Mouse (Mus musculus): ENCODE data around the gene Lca5.

Lca5 gene

DNA sequence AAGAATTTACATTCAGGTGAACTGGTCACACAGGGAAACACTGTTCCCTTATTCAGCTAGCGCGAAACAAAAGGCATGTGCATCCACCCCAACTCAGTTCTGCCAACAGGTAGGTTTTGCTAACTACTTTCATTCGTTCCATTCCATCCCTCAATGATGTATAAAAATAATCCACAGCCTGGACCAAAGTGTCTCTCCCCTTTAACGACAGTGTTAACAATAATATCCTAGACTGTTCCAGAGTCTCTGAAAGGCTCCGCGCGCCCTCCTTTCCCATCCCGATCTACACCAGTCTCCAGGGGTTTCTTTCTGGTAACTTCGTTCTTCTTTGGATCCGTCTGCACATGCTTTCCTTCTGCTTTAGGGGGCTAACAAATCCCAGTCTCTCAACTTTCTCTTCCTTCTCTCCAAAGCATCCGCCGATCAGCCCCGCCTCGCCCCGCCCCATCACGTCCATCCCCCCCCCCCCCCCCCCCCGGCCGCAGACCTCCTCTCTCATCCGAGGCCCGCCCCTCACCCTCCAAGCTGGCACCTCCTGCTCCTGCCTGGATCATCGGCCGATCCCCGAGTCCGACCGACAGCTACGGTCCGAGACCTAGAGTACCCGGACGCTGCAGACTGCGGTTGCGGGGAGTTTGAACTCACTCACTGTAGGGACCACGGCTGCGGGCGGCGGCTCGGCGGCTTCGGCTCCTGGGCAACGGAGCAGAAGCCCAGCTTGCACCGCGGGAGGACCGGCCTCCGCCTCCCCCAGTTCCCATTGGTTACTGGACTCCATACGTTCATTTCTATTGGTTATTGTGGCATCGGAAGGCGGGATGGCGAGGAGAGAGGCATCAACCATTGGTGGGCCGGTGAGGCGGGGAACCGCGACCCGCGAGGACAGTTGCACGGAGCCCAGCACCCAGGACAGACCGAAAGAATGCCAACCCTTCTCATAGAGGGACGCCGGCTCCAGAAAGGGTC lies at the start of gene Lca5:
Gene Lca5 (minus strand): TSS at position 736 of the 966 bp plus-strand sequence.
- in situ Hi-C loops (cut with MseI, MboI): no loop called here

DNA sequence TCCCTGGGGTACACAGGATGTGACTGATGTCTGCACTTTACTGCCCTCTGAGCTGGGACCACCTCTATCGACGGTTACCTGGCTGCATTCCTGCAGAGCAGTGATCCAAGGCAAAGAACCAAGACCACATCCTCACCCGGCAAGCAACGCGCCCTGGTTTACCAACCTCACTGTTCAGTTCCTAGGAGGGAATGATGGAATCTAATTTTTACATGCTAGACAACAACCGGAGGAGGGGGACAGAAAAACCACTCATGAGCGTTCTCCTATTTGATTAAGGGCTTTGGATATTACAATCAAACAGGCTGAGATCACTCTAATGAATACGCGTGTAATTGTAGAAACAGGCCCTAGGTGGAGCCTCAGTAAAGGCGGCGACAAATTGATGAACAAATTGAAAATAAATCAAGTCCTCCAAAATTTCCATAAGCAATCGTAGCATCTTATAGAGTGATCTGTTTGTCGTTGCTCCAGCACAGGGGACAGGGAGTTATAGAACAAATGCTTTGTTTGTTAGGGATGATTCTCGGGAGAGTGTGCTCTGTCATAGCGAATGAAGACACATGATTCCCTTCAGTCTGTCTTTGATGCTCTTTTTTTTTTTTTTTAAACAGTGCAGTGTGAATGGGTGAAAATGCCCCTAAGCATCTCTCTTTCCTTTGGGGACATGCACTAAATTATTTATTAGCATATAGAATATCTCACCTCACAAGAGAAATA lies 47.7 kb upstream of the Lca5 start:
- in situ Hi-C loops (cut with MseI, MboI): no loop called here

GRCm38 (mm10) chr9:83487771-83488470 lies 47.0 kb upstream of the Lca5 start:
- in situ Hi-C loops (cut with MseI, MboI): no loop called here

DNA sequence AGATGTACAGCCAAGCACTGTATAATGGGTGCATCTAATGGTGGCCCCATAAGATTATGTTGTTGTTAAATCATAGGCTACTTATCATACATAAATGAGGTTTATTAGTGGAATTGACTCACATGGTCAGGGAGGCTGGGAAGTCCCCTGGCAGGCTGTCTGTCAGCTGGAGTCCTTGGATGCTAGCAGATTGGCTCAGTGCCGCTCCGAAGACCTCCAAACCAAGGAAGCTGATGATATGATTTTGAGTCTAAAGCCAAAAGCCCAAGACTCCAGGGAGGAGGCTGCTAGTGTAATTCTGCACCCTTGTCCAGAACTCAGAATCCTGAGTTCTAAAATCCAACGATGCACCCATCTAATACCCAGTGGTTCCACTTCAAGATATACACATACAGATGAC lies 45.0 kb upstream of the Lca5 start:
- in situ Hi-C loops (cut with MseI, MboI): no loop called here

DNA sequence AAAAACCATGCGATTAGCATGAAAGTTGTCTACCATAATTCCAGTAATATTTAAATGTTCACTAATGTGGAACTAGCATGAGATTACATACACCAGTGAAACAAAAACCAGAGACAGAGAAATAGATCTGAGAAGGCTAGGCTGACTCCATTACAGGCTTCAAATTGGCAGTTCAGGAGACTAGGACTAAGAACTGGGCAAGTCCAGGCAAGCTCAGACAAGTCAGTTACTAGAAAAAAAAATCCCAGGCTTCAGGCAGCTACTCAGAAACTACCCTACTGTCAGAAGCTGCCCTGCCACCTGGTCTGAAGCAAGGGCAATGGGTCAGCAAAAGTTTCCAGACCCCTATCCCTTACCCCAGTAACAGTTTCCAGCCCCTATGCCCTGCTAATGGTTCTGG lies 44.4 kb upstream of the Lca5 start:
- in situ Hi-C loops (cut with MseI, MboI): no loop called here

DNA sequence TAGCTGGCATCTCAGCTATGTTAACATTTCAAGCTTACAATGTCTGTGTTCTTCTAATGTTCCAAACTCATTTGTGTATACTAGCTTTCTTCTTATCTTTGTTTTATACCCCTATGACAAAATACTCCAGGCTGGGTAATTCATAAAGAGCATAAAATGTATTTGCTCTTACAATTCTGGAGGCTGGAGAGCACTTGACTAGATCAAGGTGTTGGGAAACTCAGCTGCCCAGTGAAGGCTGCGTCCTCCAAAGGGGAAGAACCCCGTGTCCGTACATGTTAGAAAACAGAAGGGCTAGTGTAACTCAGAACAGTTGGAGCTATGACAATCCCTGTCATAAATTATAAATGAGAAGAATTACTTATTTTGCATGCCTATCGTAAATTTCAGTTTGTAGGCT lies 42.5 kb upstream of the Lca5 start:
- in situ Hi-C loops (cut with MseI, MboI): no loop called here

- in situ Hi-C loops (cut with MseI, MboI): no loop called here
Observed at GRCm38 (mm10) chr9:83482176-83482949, 41.4 kb upstream of the Lca5 start.

GRCm38 (mm10) chr9:83469871-83470270 lies 28.9 kb upstream of the Lca5 start:
- in situ Hi-C loops (cut with MseI, MboI): no loop called here

- in situ Hi-C loops (cut with MseI, MboI): no loop called here
Observed at GRCm38 (mm10) chr9:83447771-83448170, 6.8 kb upstream of the Lca5 start.

DNA sequence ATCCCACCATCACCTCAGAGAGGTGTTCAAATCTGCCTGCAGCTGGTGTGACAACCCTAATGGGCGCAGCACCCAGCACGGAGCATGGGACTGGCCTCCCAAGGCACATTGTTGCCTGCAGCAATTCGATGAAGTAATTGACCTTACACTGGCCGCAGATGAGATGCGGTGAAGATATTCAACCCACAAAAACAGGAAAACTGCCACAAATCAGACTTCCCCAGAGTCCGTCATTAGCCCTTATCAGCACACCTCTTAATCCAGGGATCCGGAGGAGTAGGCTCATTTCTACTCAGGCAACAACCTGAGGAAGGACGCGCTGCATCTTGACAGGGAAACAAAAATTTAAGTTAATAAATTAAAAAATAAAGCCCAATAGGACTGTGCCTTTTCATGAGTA lies 6.2 kb upstream of the Lca5 start:
- in situ Hi-C loops (cut with MseI, MboI): no loop called here

DNA sequence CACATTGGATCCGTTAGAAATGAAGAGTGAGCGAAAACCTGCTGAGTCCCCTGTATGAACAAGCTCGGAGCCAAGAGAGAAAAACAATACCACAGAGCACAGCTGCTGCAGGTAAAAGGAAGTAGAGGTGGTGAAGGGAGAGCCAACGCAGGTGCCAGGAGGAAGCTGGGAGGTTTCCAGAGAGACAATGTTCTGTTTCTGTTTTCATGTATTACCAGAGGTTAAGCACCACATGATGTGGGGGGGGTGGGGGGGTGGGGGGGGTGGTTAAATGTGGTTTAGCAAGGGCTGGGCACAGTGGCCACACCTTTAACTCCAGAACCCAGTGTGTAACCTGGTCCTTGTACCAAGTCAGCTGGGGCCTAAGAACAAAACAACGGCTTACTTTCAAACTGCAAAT lies 3.3 kb downstream of the Lca5 start:
- in situ Hi-C loops (cut with MseI, MboI): no loop called here

- in situ Hi-C loops (cut with MseI, MboI): no loop called here
Observed at GRCm38 (mm10) chr9:83434489-83434888, 6.4 kb downstream of the Lca5 start.

DNA sequence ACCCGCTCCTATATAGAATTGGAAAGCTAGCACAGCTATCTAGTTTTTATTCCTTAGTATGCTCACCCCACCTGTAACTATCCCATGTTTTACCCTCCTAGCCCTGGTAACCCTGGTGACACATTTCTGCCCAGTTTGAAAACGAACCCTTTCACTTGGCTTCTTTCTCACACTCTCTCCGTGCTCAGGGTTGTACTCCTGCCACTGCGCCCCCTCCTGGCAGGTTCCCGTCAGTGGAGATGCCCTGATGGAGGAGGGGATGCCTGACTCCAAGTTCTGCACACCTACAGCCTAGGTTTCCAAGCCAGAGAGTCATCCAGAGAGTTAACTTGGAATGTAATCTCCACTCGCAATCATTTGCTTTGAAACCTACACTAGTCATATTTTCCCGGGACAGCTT lies 7.3 kb downstream of the Lca5 start:
- in situ Hi-C loops (cut with MseI, MboI): no loop called here

GRCm38 (mm10) chr9:83427926-83428325 lies 13.0 kb downstream of the Lca5 start:
- in situ Hi-C loops (cut with MseI, MboI): no loop called here

GRCm38 (mm10) chr9:83418965-83419364 lies 22.0 kb downstream of the Lca5 start:
- in situ Hi-C loops (cut with MseI, MboI): no loop called here

DNA sequence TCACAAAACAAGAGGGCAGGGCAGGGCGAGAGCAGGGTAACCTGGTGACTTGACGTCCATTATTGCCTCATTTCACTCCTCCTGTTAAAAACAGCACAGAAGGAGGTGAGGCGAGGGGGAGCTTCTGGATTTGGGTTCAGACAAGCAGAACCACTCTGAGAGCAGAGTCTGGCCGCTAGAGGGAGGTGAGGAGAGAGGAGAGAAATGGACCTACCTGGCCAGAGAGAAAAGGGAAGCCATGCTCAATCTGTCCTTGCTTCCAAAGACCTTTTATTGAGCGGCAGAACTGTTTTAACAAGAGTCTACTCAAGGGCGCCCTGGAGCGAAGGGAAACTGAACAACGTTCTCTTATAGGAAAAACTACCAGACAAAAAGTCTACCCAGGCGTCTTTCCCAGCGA lies 27.9 kb downstream of the Lca5 start:
- in situ Hi-C loops (cut with MseI, MboI): no loop called here

DNA sequence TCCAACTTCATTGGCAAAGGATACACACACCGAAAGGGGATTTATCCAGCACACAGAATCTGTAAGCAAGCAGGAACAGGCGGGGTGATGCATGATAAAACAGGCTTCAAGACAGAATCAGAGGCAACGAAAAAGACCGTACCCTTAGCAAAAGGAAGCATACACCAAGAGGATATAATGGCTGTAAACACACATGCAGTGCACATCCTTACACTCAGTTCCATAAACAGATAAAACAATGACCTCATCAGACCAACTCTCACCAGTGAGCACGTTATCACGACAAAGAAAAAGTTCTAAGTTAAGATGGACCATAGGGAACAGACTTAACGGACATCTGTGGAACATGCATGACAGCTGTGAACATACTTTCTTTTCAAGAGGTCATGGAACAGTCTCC lies 35.8 kb downstream of the Lca5 start:
- in situ Hi-C loops (cut with MseI, MboI): no loop called here

DNA sequence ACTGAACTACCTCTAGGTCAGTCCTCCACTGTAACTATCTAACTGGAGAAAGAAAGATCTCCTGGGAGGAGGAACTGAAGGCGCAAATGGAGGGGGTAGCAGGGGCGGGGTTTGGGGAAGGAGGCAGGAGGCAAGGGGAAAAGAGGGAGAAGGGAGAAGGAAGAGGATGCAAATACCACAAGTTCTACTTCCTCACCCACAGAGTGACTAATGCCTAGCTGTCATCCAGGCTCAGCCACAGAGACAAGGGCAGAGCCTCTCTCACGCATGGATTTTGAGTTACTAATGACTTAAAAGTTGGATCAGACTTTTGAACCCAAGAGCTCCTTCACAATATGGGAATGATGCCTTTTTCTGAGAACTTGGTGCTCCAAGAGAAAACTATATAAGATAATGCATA lies 40.1 kb downstream of the Lca5 start:
- in situ Hi-C loops (cut with MseI, MboI): no loop called here

GRCm38 (mm10) chr9:83399414-83399813 lies 41.5 kb downstream of the Lca5 start:
- in situ Hi-C loops (cut with MseI, MboI): no loop called here

DNA sequence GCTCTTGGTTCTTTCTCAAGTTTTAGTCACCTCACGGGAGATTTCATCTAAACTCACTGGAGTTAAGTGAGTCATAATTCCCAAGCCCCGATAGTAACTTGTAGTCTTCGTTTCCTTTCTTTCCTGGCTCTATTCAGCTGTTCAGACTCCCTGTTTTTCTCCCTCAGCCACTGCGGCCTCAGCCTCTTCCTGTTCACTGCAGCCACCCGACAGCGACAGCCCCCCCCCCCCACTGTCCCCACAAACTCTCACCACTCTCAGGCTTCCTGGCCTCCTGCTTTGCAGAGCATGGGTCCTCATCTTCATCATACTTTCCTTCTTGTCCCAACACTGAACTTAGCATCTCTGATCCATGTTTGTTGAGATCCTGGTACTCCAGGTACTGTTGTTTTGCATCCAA lies 42.7 kb downstream of the Lca5 start:
- in situ Hi-C loops (cut with MseI, MboI): no loop called here

DNA sequence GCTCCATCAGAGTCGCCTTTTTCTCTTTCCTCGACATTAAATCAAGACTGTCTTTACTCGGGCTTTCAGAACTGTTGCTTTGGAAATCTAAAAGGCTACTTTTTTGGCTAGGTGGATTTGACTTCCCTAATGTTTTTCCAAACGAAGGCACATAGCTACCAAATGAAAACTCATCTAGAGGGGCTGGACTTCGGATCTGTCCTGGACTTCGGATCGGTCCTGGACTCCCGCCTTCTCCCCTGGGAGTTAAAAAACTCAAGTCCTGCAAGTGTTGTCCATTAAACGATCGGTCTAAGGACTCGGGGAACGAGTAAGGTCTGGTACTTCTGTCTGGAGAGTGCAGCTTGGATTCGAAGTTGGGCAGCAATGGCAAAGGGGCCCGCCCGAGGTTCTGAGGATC lies 45.5 kb downstream of the Lca5 start:
- in situ Hi-C loops (cut with MseI, MboI): no loop called here

DNA sequence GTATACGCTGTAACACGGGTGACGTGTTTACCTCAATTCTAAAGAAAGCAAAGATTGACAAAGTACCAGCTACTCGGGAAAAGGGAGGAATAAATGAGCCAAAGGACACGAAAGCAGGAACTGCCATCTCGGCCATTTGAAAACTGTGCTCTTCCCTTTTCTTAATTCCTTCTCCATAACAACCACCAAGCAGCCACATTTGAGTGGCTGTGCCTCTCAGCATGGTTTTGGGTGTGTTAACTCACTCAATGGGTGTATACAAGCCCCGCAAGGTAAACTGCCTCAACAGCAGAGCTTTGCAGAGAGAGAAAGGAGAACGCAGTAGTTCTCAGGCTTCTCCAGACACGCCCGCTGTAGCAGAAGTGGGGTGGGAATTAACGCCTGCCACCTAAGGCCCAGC lies 48.9 kb downstream of the Lca5 start:
- in situ Hi-C loops (cut with MseI, MboI): no loop called here
